Comparison of ENCODE assay signal across 9 mouse cellular contexts in genomic region chr1:37636169-37636568, GRCm38 (mm10).
A peak's percentile ranks its signal among the peaks of the same experiment; 100 is the strongest.
DNase-seq lines count a peak whose midpoint lies in the region; ATAC-seq and TF ChIP-seq lines count a peak whose summit lies in the region.
"Had no signal": no experiment of that assay in that cellular context is flagged by ENCODE, and none has a peak within 500 bp of the region (broad histone marks: within the 10 kb centered on the region; RNA-seq: fewer than 3 reads in every experiment).

No protein-coding gene starts in this region.

- no peak for ATAC-seq in kidney, postnatal 0 days (replicated peaks; ENCODE audit: low FRiP score, low read depth)
- no peak for ATAC-seq in kidney, embryonic 15.5 days (replicated peaks; ENCODE audit: low FRiP score)
- ATAC-seq in monocyte, adult 5-6 weeks (replicated peaks; ENCODE audit: insufficient number of reproducible peaks, low FRiP score, low TSS enrichment, poor library complexity, severe bottlenecking): no peak

- WGBS in kidney, postnatal 0 days: 38% methylated on average over 2 of the region's 2 CpGs
- WGBS in kidney, embryonic 15.5 days: 67% methylated on average over 1 of the region's 2 CpGs

- no peak overlapping the region for H3K9ac ChIP-seq in kidney, postnatal 0 days (ENCODE audit: low read depth, low read length)
- no peak overlapping the region for H3K9ac ChIP-seq in kidney, embryonic 15.5 days
- H3K9ac ChIP-seq: liver, embryonic 15.5 days had no signal

- no peaks in the 10 kb centered on the region for H3K36me3 ChIP-seq in kidney, postnatal 0 days (ENCODE audit: insufficient read depth, low read length)
- H3K36me3 ChIP-seq in kidney, embryonic 15.5 days: no peaks in the 10 kb centered on the region
- H3K36me3 ChIP-seq: liver, embryonic 15.5 days had no signal

- no peaks in the 10 kb centered on the region for H3K9me3 ChIP-seq in kidney, postnatal 0 days (replicated peaks; ENCODE audit: low read length)
- no peaks in the 10 kb centered on the region for H3K9me3 ChIP-seq in kidney, embryonic 15.5 days (replicated peaks)
- H3K9me3 ChIP-seq: liver, embryonic 15.5 days had no signal

- H3K4me1 ChIP-seq in kidney, postnatal 0 days (replicated peaks; ENCODE audit: insufficient read depth, low read length): no peaks in the 10 kb centered on the region
- peaks cover 8% of the 10 kb centered on the region; the same call in 1 of the 2 replicates for H3K4me1 ChIP-seq in kidney, embryonic 15.5 days
- H3K4me1 ChIP-seq: liver, embryonic 15.5 days had no signal

- H3K4me2 ChIP-seq in kidney, postnatal 0 days (ENCODE audit: low read length): no peak overlapping the region
- H3K4me2 ChIP-seq in kidney, embryonic 15.5 days: no peak overlapping the region
- H3K4me2 ChIP-seq: liver, embryonic 15.5 days had no signal

- TF ChIP-seq CTCF in kidney, postnatal 0 days (IDR thresholded peaks at IDR 0.05; ENCODE audit: low read depth): peak; percentile 51; the same call in 1 of the 2 replicates

- no peaks in the 10 kb centered on the region for H3K27me3 ChIP-seq in kidney, postnatal 0 days (ENCODE audit: insufficient read depth, low read length)
- H3K27me3 ChIP-seq in kidney, embryonic 15.5 days: 0 out of 2 replicates have a peak, but pooled peaks cover 3% of the 10 kb centered on the region
- H3K27me3 ChIP-seq: liver, embryonic 15.5 days had no signal

- peak; percentile 35 to 46 for DNase-seq in adrenal gland, postnatal 36 days
- no peak for DNase-seq in adrenal gland, adult 8-10 months
- no peak for DNase-seq in kidney, postnatal 0 days (ENCODE audit: low spot score)
- DNase-seq in ES-CJ7 (ENCODE audit: low read depth, low spot score): peak; percentile 52
- peak; percentile 42 for DNase-seq in kidney, postnatal 14 days
- DNase-seq in MN1 (ENCODE audit: low spot score): no peak

- no peak overlapping the region for H3K4me3 ChIP-seq in kidney, postnatal 0 days (replicated peaks; ENCODE audit: low read depth, low read length)
- H3K4me3 ChIP-seq in kidney, embryonic 15.5 days (replicated peaks): no peak overlapping the region
- H3K4me3 ChIP-seq: liver, embryonic 15.5 days had no signal

- H3K27ac ChIP-seq in kidney, postnatal 0 days: no peak overlapping the region
- H3K27ac ChIP-seq in kidney, embryonic 15.5 days: no peak overlapping the region
- H3K27ac ChIP-seq: liver, embryonic 15.5 days had no signal

Comparison
In these comparisons a context has a peak if more than half of its experiments do, and no peak if none do; other contexts are left out.
1. DNase-seq: peak in adrenal gland, postnatal 36 days (2 of 2), ES-CJ7 (single experiment) and kidney, postnatal 14 days (single experiment); none in adrenal gland, adult 8-10 months (single experiment), kidney, postnatal 0 days (single experiment) and MN1 (single experiment).